Mouse (Mus musculus): ENCODE results near the gene Aebp1.

Gene Aebp1

DNA sequence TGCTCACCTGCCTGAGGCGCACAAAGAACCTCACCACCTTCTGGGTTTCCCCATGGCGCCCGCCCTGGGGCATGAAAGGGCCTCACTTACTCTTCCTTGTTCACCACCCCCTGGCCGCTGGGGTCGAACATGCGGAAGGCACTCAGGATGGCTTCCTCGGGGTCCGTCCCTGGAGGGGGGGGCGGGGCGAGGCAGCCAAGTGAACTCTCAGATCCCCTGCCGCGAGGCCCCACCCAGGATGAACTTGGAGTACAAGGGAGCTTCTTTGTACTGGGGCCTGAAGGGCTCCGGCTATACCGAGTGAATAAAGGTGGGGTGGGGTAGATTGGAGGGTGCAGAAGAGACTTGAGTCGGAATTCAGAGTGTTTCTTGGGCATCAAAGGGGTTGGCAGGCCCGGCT is 35.5 kb downstream of the Aebp1 start:
- in situ Hi-C loops (cut with MboI): no loop called here

DNA sequence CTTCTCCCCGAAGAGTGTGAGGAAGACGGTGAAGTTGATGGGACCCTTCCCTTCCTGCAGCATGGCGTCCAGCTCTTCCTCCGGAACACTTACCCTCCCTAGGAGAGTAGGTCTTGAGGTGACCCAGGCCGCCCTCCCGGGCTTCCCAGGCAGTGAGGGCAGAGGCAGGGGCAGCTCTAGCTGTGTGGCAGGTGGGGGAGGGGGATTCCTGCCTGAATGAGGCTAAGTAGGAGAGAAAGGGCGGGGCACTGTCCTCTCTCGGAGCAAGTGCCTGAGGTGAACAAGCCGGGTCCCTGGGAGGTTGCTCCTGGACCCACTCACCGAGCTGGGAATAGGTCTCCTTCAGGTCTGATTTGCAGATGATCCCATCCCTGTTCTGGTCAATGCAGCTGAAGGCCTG is 36.1 kb downstream of the Aebp1 start:
- in situ Hi-C loops (cut with MboI): no loop called here

DNA sequence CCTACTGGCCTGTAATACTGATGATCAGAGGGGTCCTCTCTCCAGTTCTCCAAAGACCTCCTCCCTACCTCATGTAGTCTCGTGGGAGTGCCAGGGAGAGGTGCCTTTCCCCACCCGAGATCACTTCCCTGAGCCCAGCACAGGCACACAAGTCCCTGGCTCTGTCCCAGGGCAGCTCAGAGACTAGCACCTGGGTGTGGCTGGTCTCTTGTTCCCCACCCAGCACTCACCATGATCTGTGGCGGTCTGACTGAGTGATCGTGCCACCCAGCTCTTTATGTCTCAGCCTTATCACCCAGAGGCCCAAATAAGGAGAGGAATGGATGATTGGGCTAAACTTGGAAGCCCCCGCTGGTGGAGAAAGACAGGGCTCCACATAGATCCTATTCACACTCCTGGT is 36.8 kb downstream of the Aebp1 start, which contains the start of gene Myl7:
Gene Myl7, minus strand, starts transcription at position 252 of the 400 bp plus-strand sequence.
- in situ Hi-C loops (cut with MboI): no loop called here

DNA sequence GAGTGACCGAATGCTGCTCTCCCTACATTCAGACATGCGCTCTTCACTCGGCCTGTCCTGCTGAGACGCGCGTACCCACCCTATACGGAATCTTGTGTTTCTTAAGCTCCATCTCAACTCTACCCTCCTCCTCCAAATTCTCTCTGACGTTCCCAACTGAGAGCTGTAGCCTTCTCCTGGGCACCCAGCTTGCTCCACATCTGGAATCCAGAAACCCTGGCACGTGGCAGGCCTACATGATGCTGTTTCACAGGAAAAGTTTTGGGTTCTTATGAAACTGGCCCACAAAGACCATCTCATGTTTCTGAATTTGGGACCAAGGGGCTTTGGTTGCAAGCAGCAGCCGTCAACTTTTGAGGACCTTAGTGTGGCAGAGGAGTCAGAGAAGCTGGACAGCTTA is 37.5 kb downstream of the Aebp1 start:
- in situ Hi-C loops (cut with MboI): no loop called here

DNA sequence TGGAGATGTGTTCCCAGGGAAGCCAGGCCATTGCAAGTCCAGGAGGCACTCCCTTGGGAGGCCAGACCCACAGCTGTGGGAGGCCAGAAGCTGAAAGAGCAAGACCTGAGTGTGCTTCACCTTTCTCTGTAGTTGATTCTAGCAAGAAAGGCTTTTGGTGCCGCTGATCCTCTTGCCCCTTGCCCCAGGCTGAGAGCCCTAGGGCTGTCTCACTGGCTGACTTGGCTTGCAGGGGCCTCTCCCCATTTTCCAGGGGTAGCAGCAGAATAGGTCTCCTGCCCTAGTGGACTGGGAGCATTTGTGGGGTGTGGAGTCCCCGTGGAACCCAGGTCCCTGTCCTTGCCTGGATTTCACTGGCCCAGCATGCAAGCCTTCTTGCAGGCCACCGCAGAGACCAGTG is 39.6 kb downstream of the Aebp1 start:
- in situ Hi-C loops (cut with MboI): no loop called here

DNA sequence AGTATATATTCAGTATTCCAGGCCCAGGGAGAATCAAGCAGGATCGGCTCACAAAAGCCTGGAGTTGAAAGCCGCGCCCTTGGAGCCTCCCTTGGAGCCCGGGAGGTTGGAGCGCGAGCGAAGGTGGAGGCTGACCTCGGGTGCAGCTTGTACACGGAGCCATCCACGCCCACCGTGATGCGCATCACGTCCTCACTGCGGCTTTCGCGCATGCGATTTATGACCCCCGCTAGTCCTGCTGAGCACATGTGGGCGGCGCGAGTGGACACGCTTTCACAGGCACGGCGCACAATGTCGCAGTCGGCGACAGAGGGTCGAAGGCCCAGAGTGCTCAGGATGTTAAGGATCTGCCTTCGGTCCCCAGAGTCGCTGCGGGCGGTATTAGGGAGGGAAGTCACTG is 40.2 kb downstream of the Aebp1 start:
- in situ Hi-C loops (cut with MboI): no loop called here

DNA sequence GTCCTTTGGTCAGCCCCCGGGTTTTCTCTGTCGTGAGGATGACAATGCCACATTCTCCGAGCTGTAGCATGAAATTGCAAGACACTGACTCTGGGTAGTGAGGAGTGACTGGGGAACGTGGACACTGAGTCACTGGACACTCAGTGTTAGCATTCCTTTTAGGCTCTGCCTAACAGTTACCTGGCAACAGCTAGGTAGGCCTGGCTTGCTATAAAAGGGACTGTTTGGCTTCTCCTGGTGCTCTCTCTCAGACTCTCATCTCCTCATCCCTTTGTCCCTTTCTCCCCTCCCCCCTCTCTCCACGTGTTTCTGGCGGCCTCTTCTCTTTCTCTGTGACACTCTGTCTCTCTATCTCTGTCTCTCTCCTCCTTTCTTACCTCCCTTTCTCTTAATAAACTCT is 40.6 kb downstream of the Aebp1 start:
- in situ Hi-C loops (cut with MboI): no loop called here

DNA sequence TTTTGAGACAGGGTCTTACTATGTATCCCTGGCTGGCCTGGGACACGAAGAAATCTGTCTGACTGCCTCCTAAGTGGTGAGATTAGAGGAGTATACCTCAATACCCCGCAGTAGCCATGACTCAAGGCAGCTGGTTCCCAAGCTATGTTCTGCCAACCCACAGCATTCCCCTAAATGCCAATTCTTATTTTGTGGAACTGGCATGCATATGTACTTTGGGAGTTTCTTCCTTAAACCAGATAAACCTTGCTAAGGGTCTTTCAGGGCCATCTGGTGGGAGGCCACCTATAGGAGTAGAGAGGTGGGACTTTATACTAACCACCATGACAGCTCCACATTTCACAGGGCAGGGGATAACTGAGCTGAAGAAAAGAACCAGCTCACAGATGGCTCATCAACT is 42.1 kb downstream of the Aebp1 start:
- in situ Hi-C loops (cut with MboI): no loop called here

DNA sequence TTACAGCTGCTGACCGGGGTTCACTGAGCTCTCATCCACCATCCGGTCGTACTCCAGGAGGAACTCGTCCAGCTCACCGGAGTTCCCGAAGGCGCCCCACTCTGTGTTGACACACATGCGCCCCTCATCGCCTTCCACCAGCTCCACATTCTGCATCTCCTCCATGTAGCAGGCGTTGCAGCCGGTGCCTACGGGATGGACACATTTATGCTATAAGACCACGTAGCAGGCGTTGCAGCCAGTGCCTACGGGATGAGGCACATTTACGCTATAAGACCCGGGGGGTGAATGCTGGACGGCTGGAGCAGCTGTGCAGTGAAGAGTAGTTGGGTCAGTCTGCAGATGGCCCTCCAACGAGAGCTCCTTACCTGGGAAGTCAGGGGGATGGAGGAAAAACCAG is 42.6 kb downstream of the Aebp1 start:
- in situ Hi-C loops (cut with MboI): no loop called here

DNA sequence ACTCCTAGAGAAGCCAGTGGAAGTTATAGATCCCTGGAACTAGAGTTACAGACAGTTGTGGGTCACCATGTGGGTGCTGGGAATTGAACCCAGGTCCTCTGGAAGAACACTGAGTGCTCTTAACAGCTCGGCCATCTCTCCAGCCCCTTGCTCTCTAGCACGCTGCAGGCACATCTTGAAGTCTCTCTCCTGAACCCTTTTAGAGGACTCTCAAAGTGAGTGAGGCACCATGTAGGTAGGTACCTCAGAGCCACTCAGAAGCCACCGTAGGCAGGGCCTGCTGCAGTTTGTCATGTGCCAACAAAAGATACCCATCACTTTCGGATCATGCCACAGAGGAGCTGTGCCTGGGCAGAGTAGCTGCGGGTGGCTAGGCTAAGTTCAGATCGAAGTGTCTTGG is 43.1 kb downstream of the Aebp1 start:
- in situ Hi-C loops (cut with MboI): no loop called here

DNA sequence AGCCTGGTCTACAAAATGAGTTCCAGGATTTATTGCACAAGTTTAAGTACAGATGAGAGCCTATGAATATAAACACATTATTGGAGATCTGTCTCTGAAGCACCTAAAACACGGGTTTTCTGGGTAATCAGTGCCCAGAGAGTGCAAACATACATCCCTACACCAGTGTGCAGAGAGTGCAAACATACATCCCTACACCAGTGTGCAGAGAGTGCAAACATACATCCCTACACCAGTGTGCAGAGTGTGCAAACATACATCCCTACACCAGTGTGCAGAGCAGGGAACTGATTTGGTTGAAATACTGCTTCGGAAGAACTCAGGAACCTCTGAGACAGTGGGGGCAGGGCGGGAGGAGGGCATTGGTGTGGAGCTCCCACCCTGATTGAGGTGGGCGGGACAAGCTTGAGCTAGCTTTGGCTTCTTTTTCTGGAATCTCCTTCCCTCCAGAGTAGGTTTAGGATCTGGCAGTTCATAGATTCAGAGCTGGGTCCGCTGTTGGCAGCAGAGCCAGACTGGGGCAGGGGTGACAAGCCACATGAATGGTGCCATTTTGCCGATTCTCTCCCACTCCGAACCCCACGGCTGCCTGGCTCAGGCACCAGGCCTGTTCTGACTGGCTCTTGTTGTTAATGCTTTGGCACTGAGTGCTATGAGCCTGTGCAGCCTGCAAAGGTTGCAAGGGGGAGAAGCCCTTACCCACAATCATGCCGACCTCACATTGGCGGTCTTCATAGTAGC is 44.2 kb downstream of the Aebp1 start:
- in situ Hi-C loops (cut with MboI): no loop called here

DNA sequence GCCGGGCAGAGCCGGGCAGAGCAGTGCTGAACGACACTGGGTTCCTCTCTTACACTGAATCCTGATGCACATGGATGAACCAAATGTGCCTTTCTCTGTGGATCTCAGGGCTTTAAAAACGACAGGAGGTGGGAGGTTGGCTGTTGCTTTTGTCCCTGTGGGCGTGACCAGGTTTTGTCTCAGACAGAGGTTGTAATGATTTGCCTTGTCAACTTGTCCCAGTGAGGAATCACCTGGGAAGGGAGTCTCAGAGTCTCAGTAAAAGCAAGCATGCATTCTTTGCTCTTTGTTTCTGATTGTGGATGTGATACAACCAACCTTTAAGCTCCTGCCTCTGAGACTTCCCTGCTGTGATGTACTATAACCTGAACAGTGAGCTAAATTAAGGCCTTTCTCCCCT is 45.3 kb downstream of the Aebp1 start:
- in situ Hi-C loops (cut with MboI): no loop called here

DNA sequence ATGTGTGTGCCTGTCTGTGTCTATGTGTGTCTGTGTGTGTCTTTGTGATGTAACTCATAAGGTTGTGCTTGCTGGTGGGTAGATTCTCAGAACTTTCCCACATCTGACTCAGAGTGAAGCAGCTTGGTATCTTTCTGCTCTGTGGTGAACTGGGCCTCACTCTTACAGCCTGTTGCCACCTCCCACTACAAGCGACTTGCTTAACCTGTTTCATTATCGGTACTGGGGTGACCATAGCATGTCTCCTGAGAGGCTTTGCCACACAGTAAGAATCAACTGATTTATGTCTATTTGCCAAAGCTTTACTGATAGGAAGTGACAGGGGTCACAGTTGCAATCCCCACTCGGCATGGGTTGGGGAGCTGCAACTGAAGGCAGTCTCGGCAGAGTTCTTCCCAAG is 46.9 kb downstream of the Aebp1 start:
- in situ Hi-C loops (cut with MboI): no loop called here

DNA sequence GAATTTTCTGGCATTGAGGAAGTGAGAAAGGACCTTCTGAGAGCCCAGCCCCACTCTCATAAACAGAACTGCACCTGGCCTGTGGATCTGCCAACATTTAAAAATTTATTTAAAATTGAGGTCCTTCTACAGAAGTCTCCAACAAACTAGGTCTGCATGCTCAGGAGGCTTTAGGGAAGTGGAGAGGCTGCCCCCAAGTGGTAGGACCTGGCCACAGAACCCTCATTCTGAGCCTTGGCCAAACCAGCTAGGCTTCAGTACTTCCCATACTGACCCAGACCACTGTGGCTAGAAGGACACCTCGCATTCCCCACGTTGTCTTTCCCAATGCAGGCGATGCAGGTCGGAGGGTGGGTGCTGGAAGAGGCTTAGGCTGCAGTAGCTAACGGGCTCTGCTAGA is 50.9 kb downstream of the Aebp1 start:
- in situ Hi-C loops (cut with MboI): no loop called here

DNA sequence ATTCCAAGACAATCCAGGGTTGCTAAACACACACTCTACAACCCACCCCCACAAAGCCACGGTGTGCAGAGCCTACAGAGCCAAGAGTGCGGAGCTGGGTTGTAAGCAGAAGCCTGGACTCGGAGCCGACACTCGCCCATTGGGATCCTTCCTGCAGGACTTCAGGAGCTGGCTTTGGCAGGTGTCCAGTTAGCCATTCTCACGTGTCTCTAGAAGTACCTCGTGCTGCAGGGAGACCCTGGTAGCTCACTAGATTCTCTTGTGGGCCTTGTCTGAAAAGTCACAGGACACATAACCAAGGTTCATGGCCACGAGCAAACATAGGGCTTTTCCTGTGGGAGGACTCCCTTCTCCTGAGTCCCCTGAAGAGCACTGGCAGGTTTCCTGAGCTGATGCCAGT is 51.5 kb downstream of the Aebp1 start:
- in situ Hi-C loops (cut with MboI): no loop called here

DNA sequence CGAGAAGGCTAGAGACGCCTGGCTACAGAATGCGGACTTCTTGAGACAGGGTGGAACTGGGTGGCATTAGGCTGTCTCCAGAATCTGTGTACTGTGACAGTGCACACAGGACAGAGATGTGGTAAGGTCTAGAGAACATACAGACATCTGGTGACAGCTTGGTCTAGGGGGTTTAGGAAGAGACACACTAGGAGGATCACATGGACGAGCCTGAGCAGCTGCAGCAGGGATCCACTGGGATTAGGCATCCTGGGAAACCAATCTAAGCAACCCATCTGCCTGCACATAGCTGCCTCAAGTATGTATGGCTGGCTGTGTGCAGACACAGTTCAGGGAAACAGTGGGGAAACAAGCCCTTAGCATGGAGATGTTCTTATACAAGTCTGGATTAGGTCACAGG is 52.2 kb downstream of the Aebp1 start:
- in situ Hi-C loops (cut with MboI): no loop called here

DNA sequence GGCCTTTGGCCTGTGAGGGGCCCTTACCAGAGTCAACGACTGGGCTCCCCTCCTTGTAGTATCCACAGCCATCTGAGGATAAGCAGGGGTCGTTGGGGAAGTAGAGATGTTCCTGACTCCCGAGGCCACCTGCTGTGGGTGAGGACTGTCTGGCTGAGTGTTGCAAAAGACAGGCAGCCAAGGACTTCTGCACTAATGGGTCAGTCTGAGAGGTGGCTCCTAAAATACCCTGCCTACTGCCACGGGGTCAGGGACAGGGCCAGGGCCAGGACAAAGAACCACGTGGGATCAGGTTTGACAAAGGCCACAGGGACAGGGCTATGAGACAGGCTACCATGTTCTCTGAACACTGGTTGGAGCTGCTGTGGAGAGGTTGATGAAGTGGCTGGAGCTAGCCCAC is 53.2 kb downstream of the Aebp1 start:
- in situ Hi-C loops (cut with MboI): no loop called here

DNA sequence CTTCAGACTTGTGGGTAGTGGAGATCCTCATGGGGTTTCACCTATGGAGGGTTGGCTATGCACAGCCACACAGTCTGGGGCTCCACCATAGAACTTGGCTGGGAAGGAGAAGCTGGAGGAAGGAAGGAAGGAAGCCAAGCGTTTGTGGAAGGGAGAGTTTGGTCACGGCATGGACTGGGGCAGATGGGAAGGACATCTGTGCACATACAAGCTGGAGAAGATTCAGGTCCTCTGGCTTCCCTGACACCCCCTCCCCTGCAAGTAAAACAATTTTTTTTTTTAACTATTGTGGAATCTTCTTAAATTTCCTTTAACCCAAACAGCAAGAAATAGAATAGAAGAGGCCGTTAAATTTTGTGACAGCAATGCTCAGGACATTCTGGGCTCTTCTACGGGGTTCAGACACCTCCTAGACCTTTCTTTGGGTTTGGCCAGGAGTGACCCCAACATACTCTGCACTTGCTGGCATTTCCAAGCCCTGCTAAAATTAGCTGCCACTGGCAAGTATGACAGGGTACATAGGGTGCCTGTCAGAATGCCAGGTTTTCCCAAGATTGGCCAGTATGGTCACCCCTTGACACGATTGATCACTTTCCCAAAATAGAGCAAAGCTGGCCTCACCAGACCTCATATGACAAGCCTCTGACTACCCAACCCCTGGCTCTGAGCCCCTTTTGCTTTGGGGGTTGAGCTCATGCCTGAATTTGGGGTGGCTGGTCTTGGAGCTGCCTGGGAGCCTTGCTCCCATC is 53.9 kb downstream of the Aebp1 start:
- in situ Hi-C loops (cut with MboI): no loop called here

DNA sequence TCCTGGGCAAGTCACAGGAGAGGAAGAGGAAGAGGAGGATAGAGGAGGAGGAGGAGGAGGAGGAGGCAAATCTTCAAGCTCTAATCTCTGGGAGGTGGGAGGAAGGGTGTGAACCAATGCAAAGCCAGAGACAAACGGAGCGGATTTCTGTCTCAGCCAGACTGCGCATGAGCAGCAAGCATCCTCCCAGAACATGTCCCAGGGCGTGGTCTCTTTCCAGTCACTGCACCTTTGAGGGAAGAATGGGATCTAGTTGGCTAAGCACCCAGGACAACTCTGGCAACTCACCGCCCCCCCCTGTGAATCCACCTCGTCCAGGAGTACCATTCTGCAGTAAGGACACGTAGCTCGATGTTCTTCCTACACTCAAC is 54.4 kb downstream of the Aebp1 start:
- in situ Hi-C loops (cut with MboI): no loop called here

DNA sequence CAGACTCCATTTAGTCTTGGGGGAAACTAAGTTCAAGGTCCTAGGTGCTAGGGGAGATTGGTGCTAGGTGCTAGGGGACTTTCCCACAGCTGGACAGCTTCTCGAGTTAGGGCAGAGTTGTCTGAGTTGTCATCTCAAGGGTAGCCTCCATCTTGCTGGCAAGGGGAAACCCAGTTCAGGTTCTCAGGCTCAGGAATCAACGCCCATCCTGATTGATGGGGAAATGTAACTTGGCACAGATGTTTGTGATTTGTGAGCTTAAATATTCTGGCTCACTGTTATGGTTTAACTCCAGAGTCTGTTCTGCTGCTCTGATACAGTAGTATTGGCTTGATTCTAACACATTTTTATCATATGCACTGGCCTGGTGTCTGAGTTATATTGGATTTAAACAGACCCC is 56.4 kb downstream of the Aebp1 start:
- in situ Hi-C loops (cut with MboI): no loop called here

DNA sequence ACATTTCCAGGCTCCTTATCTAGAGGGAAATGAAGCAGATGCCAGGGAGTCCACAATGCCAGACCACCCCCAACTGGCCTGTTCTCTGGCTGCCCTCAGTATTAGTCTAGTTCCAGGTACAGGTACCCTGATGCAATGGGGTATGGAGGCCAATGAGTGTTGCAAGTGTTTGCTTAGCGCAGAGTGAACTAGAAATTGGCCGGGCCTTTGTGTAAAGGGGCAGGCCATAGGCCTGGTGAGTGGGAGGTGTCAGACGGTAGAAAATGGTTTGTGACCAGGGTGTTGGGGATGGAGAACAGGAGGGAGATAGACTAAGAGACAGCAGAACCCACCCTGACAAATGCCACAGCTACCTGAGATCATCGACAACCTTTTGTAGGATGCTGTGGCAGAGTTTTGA is 57.9 kb downstream of the Aebp1 start:
- in situ Hi-C loops (cut with MboI): no loop called here

DNA sequence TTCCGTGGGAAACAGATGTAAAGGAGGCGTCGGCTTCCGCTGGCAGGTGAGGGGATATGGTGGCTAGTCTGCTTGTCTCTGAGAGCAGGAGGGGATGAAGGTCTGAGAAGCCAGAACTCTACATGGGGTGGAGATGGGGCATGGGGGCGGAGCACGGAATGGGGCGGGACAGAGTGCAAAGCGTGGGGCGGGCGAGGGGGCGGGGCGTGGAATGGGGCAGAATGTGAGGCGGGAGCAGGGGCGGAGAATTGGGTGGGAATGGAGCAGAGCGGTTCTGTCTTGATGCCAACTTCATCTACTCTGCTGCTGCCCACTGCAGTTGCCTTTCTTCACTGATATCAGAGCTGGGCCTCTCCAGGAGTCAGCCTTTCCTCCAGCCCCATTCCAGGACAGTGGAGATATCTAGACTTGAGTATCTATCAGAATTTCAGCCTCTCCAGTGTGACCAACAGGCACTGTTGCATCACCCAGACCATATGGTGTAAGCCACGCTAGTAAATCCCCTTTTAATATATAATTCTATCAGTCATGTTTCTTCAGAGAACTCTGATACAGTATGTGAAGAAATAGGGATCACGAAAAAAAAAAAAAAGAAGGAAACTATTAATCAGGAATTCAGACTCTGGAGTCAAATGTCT is 58.7 kb downstream of the Aebp1 start:
- in situ Hi-C loops (cut with MboI): no loop called here
